Mouse (Mus musculus) monocyte, adult 59 days (primary cell): Measurements from ENCODE around the gene Vmn2r85. TPM values are rescaled to one million over a fixed set of nuclear protein-coding genes. Genes with fewer than 3 reads are reported as not detected.

Experiments
- total RNA-seq, 2 experiments: library from RNA; stranded (reverse); gene quantifications; one replicate each; pipeline ENCODE4 v1.2.4; 2023

Gene Vmn2r85
- not detected for total RNA-seq

DNA sequence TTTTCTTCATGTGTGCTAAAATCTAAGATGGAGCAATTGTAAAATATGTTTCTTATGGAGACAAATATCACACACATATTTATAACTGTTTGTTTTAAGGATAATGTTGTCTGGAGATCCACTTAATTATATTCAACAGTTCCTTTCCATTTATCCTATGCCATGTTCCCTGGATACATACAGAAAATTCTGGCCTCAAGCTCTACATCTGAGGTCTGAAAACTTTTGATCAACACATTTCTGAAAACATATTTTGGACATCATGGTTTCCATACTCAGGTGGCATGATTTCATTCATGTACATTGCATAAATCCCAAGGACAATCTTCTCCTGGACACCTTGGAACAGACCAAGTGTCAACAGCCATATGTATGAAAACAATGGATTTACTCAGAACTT, at the start of gene Vmn2r85:
TSS of gene Vmn2r85 (minus strand) at position 101 of the 400 bp plus-strand sequence.

DNA sequence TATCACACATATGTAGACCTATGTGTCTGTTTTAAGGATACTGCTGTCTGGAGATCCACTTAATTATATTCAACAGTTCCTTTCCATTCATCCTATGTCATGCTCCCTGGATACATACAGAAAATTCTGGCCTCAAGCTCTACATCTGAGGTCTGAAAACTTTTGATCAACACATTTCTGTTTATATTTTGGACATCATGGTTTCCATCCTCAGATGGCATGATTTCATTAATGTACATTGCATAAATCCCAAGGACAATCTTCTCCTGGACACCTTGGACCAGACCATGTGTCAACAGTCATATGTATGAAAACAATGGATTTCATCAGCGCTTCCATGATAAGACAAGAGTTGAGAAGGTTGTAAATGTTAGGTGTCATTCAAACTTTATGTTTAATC, 26.4 kb upstream of the Vmn2r85 start, which contains the start of gene Vmn2r86:
TSS of gene Vmn2r86 (minus strand) at position 101 of the 400 bp plus-strand sequence.

DNA sequence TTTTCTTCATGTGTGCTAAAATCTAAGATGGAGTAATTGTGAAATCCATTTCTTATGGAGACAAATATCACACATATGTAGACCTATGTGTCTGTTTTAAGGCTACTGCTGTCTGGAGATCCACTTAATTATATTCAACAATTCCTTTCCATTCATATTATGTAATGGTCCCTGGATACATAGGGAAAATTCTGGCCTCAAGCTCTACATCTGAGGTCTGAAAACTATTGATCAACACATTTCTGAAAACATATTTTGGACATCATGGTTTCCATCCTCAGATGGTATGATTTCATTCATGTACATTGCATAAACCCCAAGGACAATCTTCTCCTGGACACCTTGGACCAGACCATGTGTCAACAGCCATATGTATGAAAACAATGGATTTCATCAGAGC, 35.3 kb downstream of the Vmn2r85 start, which contains the start of gene Vmn2r84:
TSS of gene Vmn2r84 (minus strand) at position 101 of the 400 bp plus-strand sequence.

Other genes starting within 250 kb of the Vmn2r85 start
- not detected for gene Olfr826, start 245.5 kb downstream of the Vmn2r85 start, total RNA-seq
- not detected for gene Olfr827, start 215.3 kb downstream of the Vmn2r85 start, total RNA-seq
- not detected for gene Neurod4, start 149.5 kb downstream of the Vmn2r85 start, total RNA-seq
- gene Tespa1, start 106.8 kb downstream of the Vmn2r85 start, total RNA-seq, result 1 to 10 TPM; 1.0 to 1.7 TPM
- gene Vmn2r84, start 35.4 kb downstream of the Vmn2r85 start, total RNA-seq, result not detected
- gene Vmn2r86, start 26.3 kb upstream of the Vmn2r85 start, total RNA-seq, result not detected
- gene Vmn2r87, start 67.7 kb upstream of the Vmn2r85 start, total RNA-seq, result not detected